Mouse (Mus musculus) spleen, adult 12 weeks (tissue): ENCODE data around the gene Emc4.

Experiments
- DNase-seq: peaks from one replicate; pipeline ENCODE4 v3.0.0; 2022; ENCODE audit warnings: low spot score

Gene Emc4

DNA sequence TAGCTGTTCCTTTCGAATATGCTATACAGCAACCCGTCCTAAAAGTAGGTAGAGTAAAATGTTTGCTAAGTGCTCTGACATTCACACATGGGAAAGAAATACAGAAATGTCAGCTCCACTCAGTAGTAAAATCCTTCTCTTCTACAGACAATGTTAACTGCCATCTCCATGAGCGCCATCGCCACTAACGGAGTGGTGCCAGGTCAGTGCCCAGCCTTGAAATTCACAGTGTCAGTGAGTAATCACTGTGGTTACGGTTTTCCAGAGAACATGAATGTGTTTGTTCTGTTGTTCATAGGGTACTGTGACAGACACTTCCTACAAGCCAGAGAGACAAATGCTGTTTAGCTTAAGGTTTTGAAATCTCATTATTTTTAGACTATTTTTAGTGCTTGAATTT, 30.6 kb downstream of the Emc4 start:
- no peak for DNase-seq

DNA sequence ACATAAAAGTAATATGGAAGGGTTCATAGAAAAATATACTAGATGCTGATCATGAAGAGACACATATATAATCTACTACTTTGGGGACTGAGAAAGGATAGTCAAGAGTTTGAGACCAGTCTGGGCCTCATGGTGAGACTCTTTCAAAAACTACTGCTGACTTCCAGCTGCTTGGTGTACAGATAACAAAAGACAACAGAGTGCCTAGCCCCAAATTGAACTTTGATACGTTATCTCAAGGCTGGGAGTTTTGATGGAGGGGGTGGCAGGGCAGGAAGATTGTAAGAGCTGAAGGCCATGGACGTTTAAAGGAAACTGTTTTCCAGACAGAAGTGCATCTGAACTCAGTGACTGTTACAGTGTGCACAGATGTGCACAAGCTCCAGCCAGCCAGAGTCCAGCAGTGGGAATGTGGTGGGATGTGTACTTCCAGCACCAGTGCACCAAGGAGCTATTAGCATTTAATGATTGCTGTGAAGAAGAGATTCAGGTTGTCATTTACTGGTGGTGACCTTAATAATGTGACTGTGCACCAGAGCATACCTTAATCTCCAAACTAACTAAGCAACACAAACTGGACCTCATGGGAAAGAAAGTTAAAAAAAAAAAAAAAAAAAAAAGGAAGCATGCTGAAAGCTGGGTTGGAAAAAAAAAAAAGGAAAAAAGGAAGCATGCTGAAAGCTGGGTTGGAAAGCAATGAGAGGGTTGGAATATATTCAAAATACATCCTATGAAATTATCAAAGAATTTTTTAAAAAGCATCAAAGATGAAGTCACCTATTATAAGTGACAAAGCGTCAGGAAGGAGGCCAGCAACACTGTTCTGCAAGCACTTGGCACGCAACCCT, 35.6 kb downstream of the Emc4 start:
- DNase-seq: no peak

DNA sequence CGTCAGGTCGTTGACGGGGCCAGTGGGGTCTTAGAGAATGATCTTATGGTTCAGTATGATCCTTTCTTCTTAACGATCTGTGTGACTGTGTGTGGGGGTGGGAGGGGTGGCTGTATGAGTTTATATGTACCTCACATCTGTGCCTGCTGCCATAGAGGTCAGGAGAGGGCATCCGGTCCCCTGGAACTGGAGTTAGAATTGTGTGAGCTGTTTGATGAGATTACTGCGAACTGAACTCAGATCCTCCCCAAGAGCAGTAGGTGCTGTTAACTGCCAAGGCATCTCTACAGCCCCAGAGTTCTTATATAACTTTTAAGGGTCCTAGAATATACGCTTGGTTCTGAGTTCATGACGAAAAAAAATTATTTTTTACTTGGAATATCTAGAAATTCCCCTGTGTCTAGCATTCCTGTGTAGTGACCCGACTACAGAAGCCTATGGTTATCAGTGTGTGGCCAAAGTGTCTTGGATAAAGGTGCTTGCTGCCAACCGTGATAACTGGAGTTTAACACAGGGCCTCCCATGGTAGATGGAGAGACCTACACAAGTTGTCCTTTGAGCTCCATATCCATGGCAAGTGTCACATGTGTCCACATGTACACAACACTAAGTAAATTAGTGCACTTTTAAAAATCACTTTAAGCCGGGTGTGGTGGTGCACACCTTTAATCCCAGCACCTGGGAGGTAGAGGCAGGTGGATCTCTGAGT, 39.6 kb downstream of the Emc4 start:
- DNase-seq: peak; percentile 6

DNA sequence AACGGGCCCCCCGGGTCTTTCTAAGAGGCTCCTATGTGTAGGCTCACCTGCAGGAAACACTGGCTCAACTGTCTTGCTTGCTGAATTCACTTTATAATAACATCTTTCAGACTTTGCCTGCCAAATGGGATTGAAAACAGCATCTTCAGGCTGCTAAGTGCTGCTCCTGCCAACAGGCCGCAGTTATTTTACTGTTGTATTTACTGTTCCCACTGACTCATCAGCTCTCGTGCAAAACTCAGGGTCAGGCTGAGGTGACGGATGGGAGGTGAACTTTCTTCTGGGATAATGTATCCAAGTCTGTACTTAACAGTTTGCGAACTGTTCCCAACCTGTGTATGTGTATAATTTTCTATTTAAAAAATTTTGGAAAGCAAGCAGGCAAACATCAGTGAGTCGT, 48.9 kb downstream of the Emc4 start:
- no peak for DNase-seq

DNA sequence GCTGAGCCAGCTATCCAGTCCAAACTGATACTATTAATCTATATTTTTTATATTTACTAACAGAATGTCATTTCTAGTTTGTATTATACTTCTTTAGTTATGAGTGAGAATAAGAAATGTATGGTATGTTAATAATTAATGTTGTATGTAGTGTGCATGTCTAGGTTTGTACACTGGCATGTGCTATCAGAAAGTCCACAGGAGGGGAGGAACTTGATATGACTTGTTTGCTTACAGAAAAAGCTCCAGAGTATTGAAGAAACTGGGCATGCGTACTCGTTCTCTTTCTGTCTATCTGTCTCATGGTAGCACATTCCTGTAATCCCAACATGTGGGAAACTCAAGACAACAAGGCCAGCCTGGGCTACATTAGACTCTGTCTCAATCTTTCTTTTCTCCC, 49.6 kb downstream of the Emc4 start:
- no peak for DNase-seq

DNA sequence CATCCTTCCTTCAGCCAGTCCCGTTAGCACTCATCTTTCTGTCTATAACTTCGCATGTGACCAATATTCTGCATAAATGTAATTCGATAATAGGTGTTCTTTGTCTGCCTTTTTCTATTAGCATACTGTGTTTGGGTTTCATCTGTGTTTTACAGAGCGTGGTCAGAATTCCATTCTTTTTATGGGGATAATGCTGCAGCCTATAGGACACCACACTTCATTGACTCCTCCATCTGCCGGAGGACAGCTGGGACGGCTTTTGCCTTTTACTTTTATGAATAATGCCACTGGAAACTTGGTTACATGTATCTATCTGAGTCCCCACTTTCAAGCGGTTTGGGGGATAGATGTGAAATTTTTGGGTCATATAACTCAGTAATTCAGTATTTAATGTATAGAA, 52.2 kb downstream of the Emc4 start:
- DNase-seq: no peak
